Mouse (Mus musculus): ENCODE measurements around the gene Dlg2. TPM values are rescaled to one million over a fixed set of nuclear protein-coding genes. Genes with fewer than 3 reads are reported as not detected.

The Dlg2 gene
- polyA plus RNA-seq, 1 experiment from 2014 or later = 0.51 TPM

GRCm38 (mm10) chr7:91886336-91886735, 1409.9 kb downstream of the Dlg2 start:
- H3K9me3 ChIP-seq (replicated peaks; ENCODE audit: control insufficient read depth, low read length) = no peaks in the 10 kb centered on the region
- ATAC-seq (ENCODE audit: low read depth) = no peak
- H3K9ac ChIP-seq (ENCODE audit: low read depth, low read length) = no peak overlapping the region
- WGBS (ENCODE audit: insufficient replicate concordance) = 70% methylated on average over 10 of the region's 10 CpGs
- no peaks in the 10 kb centered on the region for H3K36me3 ChIP-seq (ENCODE audit: control insufficient read depth, insufficient read depth)
- no peak overlapping the region for H3K4me3 ChIP-seq (ENCODE audit: low read depth, low read length)
- H3K4me1 ChIP-seq (ENCODE audit: control insufficient read depth, low read depth, low read length) = no peaks in the 10 kb centered on the region
- H3K4me2 ChIP-seq (ENCODE audit: low read depth, low read length) = no peak overlapping the region
- H3K27me3 ChIP-seq (ENCODE audit: control insufficient read depth, insufficient read depth, low read depth, low read length) = no peaks in the 10 kb centered on the region
- no peak overlapping the region for H3K27ac ChIP-seq (ENCODE audit: low read length)

GRCm38 (mm10) chr7:91893991-91894390, 1417.5 kb downstream of the Dlg2 start:
- ATAC-seq (ENCODE audit: low read depth) = no peak
- Histone ChIP-seq H3K4me2 (ENCODE audit: low read depth, low read length) (no peak overlapping the region), H3K4me1 (ENCODE audit: control insufficient read depth, low read depth, low read length) (no peaks in the 10 kb centered on the region), H3K36me3 (ENCODE audit: control insufficient read depth, insufficient read depth) (no peaks in the 10 kb centered on the region), H3K9ac (ENCODE audit: low read depth, low read length) (no peak overlapping the region), H3K27ac (ENCODE audit: low read length) (no peak overlapping the region), H3K9me3 (replicated peaks; ENCODE audit: control insufficient read depth, low read length) (no peaks in the 10 kb centered on the region), H3K4me3 (ENCODE audit: low read depth, low read length) (no peak overlapping the region), H3K27me3 (ENCODE audit: control insufficient read depth, insufficient read depth, low read depth, low read length) (no peaks in the 10 kb centered on the region)
- 71% methylated on average over 8 of the region's 8 CpGs for WGBS (ENCODE audit: insufficient replicate concordance)

- H3K36me3 ChIP-seq (ENCODE audit: control insufficient read depth, insufficient read depth) = no peaks in the 10 kb centered on the region
- H3K27ac ChIP-seq (ENCODE audit: low read length) = no peak overlapping the region
- no peaks in the 10 kb centered on the region for H3K9me3 ChIP-seq (replicated peaks; ENCODE audit: control insufficient read depth, low read length)
- no peak overlapping the region for H3K9ac ChIP-seq (ENCODE audit: low read depth, low read length)
- no peak for ATAC-seq (ENCODE audit: low read depth)
- H3K4me3 ChIP-seq (ENCODE audit: low read depth, low read length) = no peak overlapping the region
- no peak overlapping the region for H3K4me2 ChIP-seq (ENCODE audit: low read depth, low read length)
- H3K27me3 ChIP-seq (ENCODE audit: control insufficient read depth, insufficient read depth, low read depth, low read length) = no peaks in the 10 kb centered on the region
- no peaks in the 10 kb centered on the region for H3K4me1 ChIP-seq (ENCODE audit: control insufficient read depth, low read depth, low read length)
- 40% methylated on average over 2 of the region's 2 CpGs for WGBS (ENCODE audit: insufficient replicate concordance)
Measured at GRCm38 (mm10) chr7:91896935-91897334, 1420.5 kb downstream of the Dlg2 start.

- no peaks in the 10 kb centered on the region for H3K27me3 ChIP-seq (ENCODE audit: control insufficient read depth, insufficient read depth, low read depth, low read length)
- H3K27ac ChIP-seq (ENCODE audit: low read length) = no peak overlapping the region
- WGBS (ENCODE audit: insufficient replicate concordance) = 66% methylated on average over 2 of the region's 2 CpGs
- H3K36me3 ChIP-seq (ENCODE audit: control insufficient read depth, insufficient read depth) = no peaks in the 10 kb centered on the region
- no peak overlapping the region for H3K4me2 ChIP-seq (ENCODE audit: low read depth, low read length)
- H3K4me3 ChIP-seq (ENCODE audit: low read depth, low read length) = no peak overlapping the region
- H3K9me3 ChIP-seq (replicated peaks; ENCODE audit: control insufficient read depth, low read length) = no peaks in the 10 kb centered on the region
- H3K4me1 ChIP-seq (ENCODE audit: control insufficient read depth, low read depth, low read length) = no peaks in the 10 kb centered on the region
- no peak overlapping the region for H3K9ac ChIP-seq (ENCODE audit: low read depth, low read length)
- no peak for ATAC-seq (ENCODE audit: low read depth)
Measured at GRCm38 (mm10) chr7:91897509-91897908, 1421.0 kb downstream of the Dlg2 start.

GRCm38 (mm10) chr7:91902503-91902902, 1426.0 kb downstream of the Dlg2 start:
- no peak overlapping the region for H3K27ac ChIP-seq (ENCODE audit: low read length)
- H3K9ac ChIP-seq (ENCODE audit: low read depth, low read length) = no peak overlapping the region
- WGBS (ENCODE audit: insufficient replicate concordance) = 58% methylated on average over 2 of the region's 2 CpGs
- ATAC-seq (ENCODE audit: low read depth) = no peak
- H3K4me3 ChIP-seq (ENCODE audit: low read depth, low read length) = no peak overlapping the region
- no peaks in the 10 kb centered on the region for H3K4me1 ChIP-seq (ENCODE audit: control insufficient read depth, low read depth, low read length)
- H3K4me2 ChIP-seq (ENCODE audit: low read depth, low read length) = no peak overlapping the region
- no peaks in the 10 kb centered on the region for H3K27me3 ChIP-seq (ENCODE audit: control insufficient read depth, insufficient read depth, low read depth, low read length)
- H3K36me3 ChIP-seq (ENCODE audit: control insufficient read depth, insufficient read depth) = no peaks in the 10 kb centered on the region
- H3K9me3 ChIP-seq (replicated peaks; ENCODE audit: control insufficient read depth, low read length) = no peaks in the 10 kb centered on the region

- no peak for ATAC-seq (ENCODE audit: low read depth)
- Histone ChIP-seq H3K4me3 (ENCODE audit: low read depth, low read length) (no peak overlapping the region), H3K4me1 (ENCODE audit: control insufficient read depth, low read depth, low read length) (no peaks in the 10 kb centered on the region), H3K9ac (ENCODE audit: low read depth, low read length) (no peak overlapping the region), H3K27ac (ENCODE audit: low read length) (no peak overlapping the region), H3K27me3 (ENCODE audit: control insufficient read depth, insufficient read depth, low read depth, low read length) (no peaks in the 10 kb centered on the region), H3K36me3 (ENCODE audit: control insufficient read depth, insufficient read depth) (no peaks in the 10 kb centered on the region), H3K9me3 (replicated peaks; ENCODE audit: control insufficient read depth, low read length) (no peaks in the 10 kb centered on the region), H3K4me2 (ENCODE audit: low read depth, low read length) (no peak overlapping the region)
- 47% methylated on average over 3 of the region's 3 CpGs for WGBS (ENCODE audit: insufficient replicate concordance)
Measured at GRCm38 (mm10) chr7:91916809-91917208, 1440.3 kb downstream of the Dlg2 start.

GRCm38 (mm10) chr7:91919099-91919498, 1442.6 kb downstream of the Dlg2 start:
- no peaks in the 10 kb centered on the region for H3K27me3 ChIP-seq (ENCODE audit: control insufficient read depth, insufficient read depth, low read depth, low read length)
- H3K4me2 ChIP-seq (ENCODE audit: low read depth, low read length) = no peak overlapping the region
- H3K9ac ChIP-seq (ENCODE audit: low read depth, low read length) = no peak overlapping the region
- WGBS (ENCODE audit: insufficient replicate concordance) = 46% methylated on average over 3 of the region's 3 CpGs
- no peak overlapping the region for H3K27ac ChIP-seq (ENCODE audit: low read length)
- no peaks in the 10 kb centered on the region for H3K4me1 ChIP-seq (ENCODE audit: control insufficient read depth, low read depth, low read length)
- H3K4me3 ChIP-seq (ENCODE audit: low read depth, low read length) = no peak overlapping the region
- no peaks in the 10 kb centered on the region for H3K9me3 ChIP-seq (replicated peaks; ENCODE audit: control insufficient read depth, low read length)
- no peak for ATAC-seq (ENCODE audit: low read depth)
- no peaks in the 10 kb centered on the region for H3K36me3 ChIP-seq (ENCODE audit: control insufficient read depth, insufficient read depth)

- no peak overlapping the region for H3K4me2 ChIP-seq (ENCODE audit: low read depth, low read length)
- ATAC-seq (ENCODE audit: low read depth) = no peak
- H3K27me3 ChIP-seq (ENCODE audit: control insufficient read depth, insufficient read depth, low read depth, low read length) = no peaks in the 10 kb centered on the region
- H3K27ac ChIP-seq (ENCODE audit: low read length) = no peak overlapping the region
- no peaks in the 10 kb centered on the region for H3K4me1 ChIP-seq (ENCODE audit: control insufficient read depth, low read depth, low read length)
- no peak overlapping the region for H3K4me3 ChIP-seq (ENCODE audit: low read depth, low read length)
- whole genome bisulfite sequencing (ENCODE audit: insufficient replicate concordance) = 54% methylated on average over 3 of the region's 3 CpGs
- no peaks in the 10 kb centered on the region for H3K9me3 ChIP-seq (replicated peaks; ENCODE audit: control insufficient read depth, low read length)
- no peak overlapping the region for H3K9ac ChIP-seq (ENCODE audit: low read depth, low read length)
- H3K36me3 ChIP-seq (ENCODE audit: control insufficient read depth, insufficient read depth) = no peaks in the 10 kb centered on the region
Measured at GRCm38 (mm10) chr7:91919738-91920137, 1443.3 kb downstream of the Dlg2 start.

GRCm38 (mm10) chr7:91934881-91935597, 1458.6 kb downstream of the Dlg2 start:
- no peaks in the 10 kb centered on the region for H3K27me3 ChIP-seq (ENCODE audit: control insufficient read depth, insufficient read depth, low read depth, low read length)
- no peaks in the 10 kb centered on the region for H3K36me3 ChIP-seq (ENCODE audit: control insufficient read depth, insufficient read depth)
- H3K4me1 ChIP-seq (ENCODE audit: control insufficient read depth, low read depth, low read length) = no peaks in the 10 kb centered on the region
- H3K9me3 ChIP-seq (replicated peaks; ENCODE audit: control insufficient read depth, low read length) = no peaks in the 10 kb centered on the region
- WGBS (ENCODE audit: insufficient replicate concordance) = 45% methylated on average over 12 of the region's 12 CpGs
- H3K27ac ChIP-seq (ENCODE audit: low read length) = no peak overlapping the region
- no peak for ATAC-seq (ENCODE audit: low read depth)
- no peak overlapping the region for H3K4me2 ChIP-seq (ENCODE audit: low read depth, low read length)
- no peak overlapping the region for H3K4me3 ChIP-seq (ENCODE audit: low read depth, low read length)
- H3K9ac ChIP-seq (ENCODE audit: low read depth, low read length) = no peak overlapping the region

Data from liver, embryonic 16.5 days (tissue).